Mouse (Mus musculus) granulocyte monocyte progenitor cell, adult 5-6 weeks (primary cell): Measurements from ENCODE around the gene Bcl2l13. TPM values are rescaled to one million over a fixed set of nuclear protein-coding genes. Genes with fewer than 3 reads are reported as not detected.

Experiments
- ATAC-seq: replicated peaks from 2 replicates; pipeline ENCODE4 v1.8.0; 2016; ENCODE audit warnings: mild to moderate bottlenecking, moderate TSS enrichment, inconsistent platforms; ENCODE audit not compliant: poor library complexity, severe bottlenecking
- total RNA-seq, 2 experiments: library from RNA; stranded (forward) in 1 of 2; stranded (reverse) in 1 of 2; fragments of 200-712, 200-1000 nt in 1 of 2; fragments of >200 nt in 1 of 2; fragmentation: Nextera tagmentation in 1 of 2; gene quantifications; 2 replicates each; pipeline ENCODE4 v1.2.3; 2014 to 2017

The Bcl2l13 gene
- total RNA-seq, 2 experiments from 2014 or later, result 27.6 to 27.9 TPM

- ATAC-seq, result no peak
Measured at GRCm38 (mm10) chr6:120894089-120894488, 58.1 kb downstream of the Bcl2l13 start.

- no peak for ATAC-seq
Measured at GRCm38 (mm10) chr6:120894524-120894923, 58.5 kb downstream of the Bcl2l13 start.

GRCm38 (mm10) chr6:120898188-120898833, 62.3 kb downstream of the Bcl2l13 start:
- ATAC-seq, result peak; percentile 46

- peak; percentile 90 for ATAC-seq
Measured at GRCm38 (mm10) chr6:120901776-120902645, 66.0 kb downstream of the Bcl2l13 start.

GRCm38 (mm10) chr6:120903450-120903912, 67.5 kb downstream of the Bcl2l13 start:
- peak; percentile 28 for ATAC-seq

GRCm38 (mm10) chr6:120903961-120904360, 67.9 kb downstream of the Bcl2l13 start:
- no peak for ATAC-seq

GRCm38 (mm10) chr6:120905111-120905510, 69.1 kb downstream of the Bcl2l13 start:
- ATAC-seq, result no peak

- ATAC-seq, result no peak
Measured at GRCm38 (mm10) chr6:120906521-120906920, 70.5 kb downstream of the Bcl2l13 start.

GRCm38 (mm10) chr6:120907876-120908597, 72.0 kb downstream of the Bcl2l13 start:
- peak; percentile 75 for ATAC-seq

GRCm38 (mm10) chr6:120909501-120909900, 73.5 kb downstream of the Bcl2l13 start:
- ATAC-seq, result no peak

GRCm38 (mm10) chr6:120911213-120912007, 75.4 kb downstream of the Bcl2l13 start:
- ATAC-seq, result peak; percentile 50

GRCm38 (mm10) chr6:120912931-120913330, 76.9 kb downstream of the Bcl2l13 start:
- no peak for ATAC-seq

GRCm38 (mm10) chr6:120913783-120914182, 77.8 kb downstream of the Bcl2l13 start:
- no peak for ATAC-seq

GRCm38 (mm10) chr6:120914533-120914910, 78.5 kb downstream of the Bcl2l13 start:
- no peak for ATAC-seq

GRCm38 (mm10) chr6:120914911-120915648, 79.1 kb downstream of the Bcl2l13 start:
- ATAC-seq, result peak; percentile 64

- no peak for ATAC-seq
Measured at GRCm38 (mm10) chr6:120915649-120915975, 79.6 kb downstream of the Bcl2l13 start.

- peak; percentile 66 for ATAC-seq
Measured at GRCm38 (mm10) chr6:120916074-120916971, 80.3 kb downstream of the Bcl2l13 start, which contains the start of gene Bid. Gene Bid, minus strand, starts transcription at chr6:120916853.
